Mouse (Mus musculus): ENCODE measurements around the gene Flrt2. TPM values are rescaled to one million over a fixed set of nuclear protein-coding genes. Genes with fewer than 3 reads are reported as not detected.

The Flrt2 gene
- polyA plus RNA-seq, 1 experiment = 0.20 TPM

DNA sequence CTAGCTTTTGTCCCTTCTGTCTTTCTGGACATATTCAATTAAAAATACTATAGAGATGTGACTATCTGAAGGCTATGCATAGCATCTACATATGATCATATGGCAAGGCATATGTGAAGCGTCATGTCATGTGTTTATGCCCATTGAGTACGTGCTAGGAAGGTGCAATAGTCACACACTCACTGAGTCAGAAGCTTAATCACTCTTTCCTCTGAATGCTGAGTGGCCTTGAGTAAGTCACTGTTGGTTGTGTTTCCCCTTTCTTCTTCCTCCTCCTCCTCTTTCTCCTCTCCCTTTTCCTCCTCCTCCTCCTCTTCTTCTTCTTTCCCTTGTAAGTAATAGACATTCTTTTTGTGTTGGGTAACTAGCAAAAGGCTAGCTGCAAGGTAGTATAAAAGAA is 56.7 kb downstream of the Flrt2 start:
- Histone ChIP-seq H3K4me1 (ENCODE audit: control insufficient read depth, insufficient read depth, insufficient read length, low read length) (no peaks in the 10 kb centered on the region), H3K4me3 (ENCODE audit: low read depth, low read length) (no peak overlapping the region), H3K27ac (ENCODE audit: insufficient read depth, low read depth, low read length) (no peak overlapping the region), H3K27me3 (ENCODE audit: control insufficient read depth, insufficient read depth, low read length) (no peaks in the 10 kb centered on the region), H3K36me3 (ENCODE audit: control insufficient read depth, insufficient read depth, low read length) (no peaks in the 10 kb centered on the region)
- 87% methylated on average over 2 of the region's 2 CpGs for WGBS
- TF ChIP-seq POLR2A (IDR thresholded peaks at IDR 0.05; ENCODE audit: low read depth, low read length) = no peak
- no peak for TF ChIP-seq CTCF (IDR thresholded peaks at IDR 0.05; ENCODE audit: extremely low read depth, insufficient read length, insufficient replicate concordance, low read depth, low read length)

DNA sequence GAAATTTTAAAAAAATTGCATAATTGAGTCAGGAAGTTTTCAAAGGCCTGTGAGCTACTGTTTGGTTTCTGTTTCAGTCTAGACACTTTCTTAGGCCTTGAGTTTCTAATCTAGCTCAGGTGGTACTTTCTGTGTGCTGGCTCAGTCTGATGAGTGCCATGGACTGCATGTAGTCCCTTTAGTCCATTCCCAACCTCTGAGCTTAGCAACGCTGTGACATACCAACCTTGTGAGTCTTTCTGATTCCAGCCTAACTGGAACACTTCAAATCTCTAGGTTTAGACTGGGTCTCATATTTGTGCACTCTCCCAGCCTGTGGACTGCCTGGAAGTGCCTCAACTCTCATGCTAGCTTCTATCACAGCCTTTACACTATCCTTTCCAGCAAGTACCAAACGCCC is 57.2 kb downstream of the Flrt2 start:
- TF ChIP-seq CTCF (IDR thresholded peaks at IDR 0.05; ENCODE audit: extremely low read depth, insufficient read length, insufficient replicate concordance, low read depth, low read length) = no peak
- no peak for TF ChIP-seq POLR2A (IDR thresholded peaks at IDR 0.05; ENCODE audit: low read depth, low read length)
- 78% methylated on average over 2 of the region's 2 CpGs for WGBS
- no peaks in the 10 kb centered on the region for H3K4me1 ChIP-seq (ENCODE audit: control insufficient read depth, insufficient read depth, insufficient read length, low read length)
- no peak overlapping the region for H3K27ac ChIP-seq (ENCODE audit: insufficient read depth, low read depth, low read length)
- H3K4me3 ChIP-seq (ENCODE audit: low read depth, low read length) = no peak overlapping the region
- H3K27me3 ChIP-seq (ENCODE audit: control insufficient read depth, insufficient read depth, low read length) = no peaks in the 10 kb centered on the region
- H3K36me3 ChIP-seq (ENCODE audit: control insufficient read depth, insufficient read depth, low read length) = no peaks in the 10 kb centered on the region

DNA sequence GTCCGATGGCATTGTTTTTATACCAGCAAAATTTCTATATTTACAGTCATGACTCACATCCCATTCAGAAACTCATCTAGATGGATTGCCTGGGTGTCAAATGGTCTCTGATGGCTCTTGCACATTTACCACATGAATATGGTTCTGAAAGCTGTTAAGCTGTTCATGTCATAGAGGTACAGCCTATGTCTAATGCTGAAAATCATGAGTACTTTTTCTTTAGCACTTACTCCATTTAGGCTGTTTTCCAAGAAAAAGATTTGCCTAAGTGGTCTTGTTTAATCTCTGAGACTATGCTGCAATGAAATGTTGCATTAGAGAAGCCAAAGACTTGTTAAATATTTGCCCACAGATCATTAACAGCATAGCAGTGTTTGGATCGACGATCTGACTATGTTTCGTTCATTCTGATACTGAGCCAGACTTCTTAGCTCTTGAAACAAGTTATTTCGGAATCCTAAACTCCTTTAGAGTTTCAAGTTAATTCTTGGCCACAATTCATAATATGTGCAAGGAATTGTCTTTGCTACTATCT is 67.3 kb downstream of the Flrt2 start:
- Histone ChIP-seq H3K4me3 (ENCODE audit: low read depth, low read length) (no peak overlapping the region), H3K27ac (ENCODE audit: insufficient read depth, low read depth, low read length) (no peak overlapping the region), H3K27me3 (ENCODE audit: control insufficient read depth, insufficient read depth, low read length) (no peaks in the 10 kb centered on the region), H3K36me3 (ENCODE audit: control insufficient read depth, insufficient read depth, low read length) (no peaks in the 10 kb centered on the region), H3K4me1 (ENCODE audit: control insufficient read depth, insufficient read depth, insufficient read length, low read length) (no peaks in the 10 kb centered on the region)
- 57% methylated on average over 5 of the region's 5 CpGs for WGBS
- TF ChIP-seq POLR2A (IDR thresholded peaks at IDR 0.05; ENCODE audit: low read depth, low read length) = no peak
- TF ChIP-seq CTCF (IDR thresholded peaks at IDR 0.05; ENCODE audit: extremely low read depth, insufficient read length, insufficient replicate concordance, low read depth, low read length) = no peak

DNA sequence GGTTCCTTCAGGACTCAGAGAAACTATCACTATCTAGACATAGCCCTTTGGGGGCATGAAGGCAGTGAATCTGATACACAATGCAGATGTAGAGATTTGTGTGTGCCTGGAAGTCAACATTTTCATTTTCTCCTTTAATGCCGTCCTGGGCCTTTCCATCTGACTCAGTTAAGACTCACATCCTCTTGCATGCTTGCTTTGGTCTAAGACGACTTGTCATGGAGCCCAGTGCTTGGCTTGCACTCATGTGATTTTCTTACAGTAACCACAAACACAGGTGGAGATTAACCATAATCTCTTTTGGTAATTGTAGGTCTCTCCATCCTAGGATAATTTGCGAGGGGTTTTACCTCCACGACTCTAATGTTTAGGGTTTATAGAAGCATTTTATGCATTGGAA is 73.2 kb downstream of the Flrt2 start:
- no peaks in the 10 kb centered on the region for H3K36me3 ChIP-seq (ENCODE audit: control insufficient read depth, insufficient read depth, low read length)
- no peak overlapping the region for H3K4me3 ChIP-seq (ENCODE audit: low read depth, low read length)
- no peak overlapping the region for H3K27ac ChIP-seq (ENCODE audit: insufficient read depth, low read depth, low read length)
- no peaks in the 10 kb centered on the region for H3K27me3 ChIP-seq (ENCODE audit: control insufficient read depth, insufficient read depth, low read length)
- 86% methylated on average over 4 of the region's 4 CpGs for WGBS
- H3K4me1 ChIP-seq (ENCODE audit: control insufficient read depth, insufficient read depth, insufficient read length, low read length) = no peaks in the 10 kb centered on the region
- no peak for TF ChIP-seq POLR2A (IDR thresholded peaks at IDR 0.05; ENCODE audit: low read depth, low read length)
- TF ChIP-seq CTCF (IDR thresholded peaks at IDR 0.05; ENCODE audit: extremely low read depth, insufficient read length, insufficient replicate concordance, low read depth, low read length) = no peak

DNA sequence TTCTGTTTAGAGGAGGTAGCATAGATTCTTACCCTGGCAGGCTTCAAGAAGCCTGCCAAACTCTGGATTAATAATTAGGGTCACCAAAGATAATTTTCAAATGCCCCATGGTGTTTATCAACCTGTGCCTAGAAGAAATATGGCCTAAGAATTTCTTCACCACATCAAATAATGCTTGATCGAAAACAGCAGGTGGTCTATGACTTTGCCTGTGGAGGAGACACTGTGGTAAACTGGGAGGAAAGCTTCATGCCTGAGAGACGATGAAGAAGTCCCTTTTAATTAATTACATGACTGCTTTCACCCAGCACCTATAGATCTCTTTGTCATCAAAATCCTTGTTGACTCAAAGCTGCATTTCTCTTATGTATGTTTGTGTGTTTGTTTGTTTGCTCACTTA is 77.0 kb downstream of the Flrt2 start:
- Histone ChIP-seq H3K4me3 (ENCODE audit: low read depth, low read length) (no peak overlapping the region), H3K27ac (ENCODE audit: insufficient read depth, low read depth, low read length) (no peak overlapping the region), H3K4me1 (ENCODE audit: control insufficient read depth, insufficient read depth, insufficient read length, low read length) (no peaks in the 10 kb centered on the region), H3K27me3 (ENCODE audit: control insufficient read depth, insufficient read depth, low read length) (no peaks in the 10 kb centered on the region), H3K36me3 (ENCODE audit: control insufficient read depth, insufficient read depth, low read length) (no peaks in the 10 kb centered on the region)
- WGBS = 85% methylated on average over 2 of the region's 2 CpGs
- TF ChIP-seq CTCF (IDR thresholded peaks at IDR 0.05; ENCODE audit: extremely low read depth, insufficient read length, insufficient replicate concordance, low read depth, low read length) (no peak), POLR2A (IDR thresholded peaks at IDR 0.05; ENCODE audit: low read depth, low read length) (no peak)

DNA sequence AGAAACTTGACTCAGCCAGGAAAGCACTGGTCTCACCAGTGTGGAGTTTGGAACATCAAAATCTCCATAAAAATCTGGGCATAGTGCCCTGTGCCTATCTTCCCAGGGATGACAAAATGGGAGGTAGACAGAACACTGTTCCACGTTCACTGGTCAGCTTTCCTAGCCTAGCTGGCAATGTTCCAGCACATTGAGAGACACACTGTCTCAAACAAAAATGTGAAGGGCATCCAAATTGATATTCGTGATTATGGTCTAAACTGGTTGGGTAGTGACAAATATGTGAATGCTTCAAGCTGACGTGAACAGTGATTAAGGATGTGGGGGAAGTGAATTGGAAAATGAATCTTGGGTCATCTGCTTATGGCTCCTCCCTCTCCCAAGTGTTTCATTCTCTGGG is 78.2 kb downstream of the Flrt2 start:
- no peak for TF ChIP-seq CTCF (IDR thresholded peaks at IDR 0.05; ENCODE audit: extremely low read depth, insufficient read length, insufficient replicate concordance, low read depth, low read length)
- no peak for TF ChIP-seq POLR2A (IDR thresholded peaks at IDR 0.05; ENCODE audit: low read depth, low read length)
- no peaks in the 10 kb centered on the region for H3K36me3 ChIP-seq (ENCODE audit: control insufficient read depth, insufficient read depth, low read length)
- 71% methylated on average over 3 of the region's 3 CpGs for WGBS
- no peaks in the 10 kb centered on the region for H3K27me3 ChIP-seq (ENCODE audit: control insufficient read depth, insufficient read depth, low read length)
- H3K4me3 ChIP-seq (ENCODE audit: low read depth, low read length) = no peak overlapping the region
- no peaks in the 10 kb centered on the region for H3K4me1 ChIP-seq (ENCODE audit: control insufficient read depth, insufficient read depth, insufficient read length, low read length)
- no peak overlapping the region for H3K27ac ChIP-seq (ENCODE audit: insufficient read depth, low read depth, low read length)

DNA sequence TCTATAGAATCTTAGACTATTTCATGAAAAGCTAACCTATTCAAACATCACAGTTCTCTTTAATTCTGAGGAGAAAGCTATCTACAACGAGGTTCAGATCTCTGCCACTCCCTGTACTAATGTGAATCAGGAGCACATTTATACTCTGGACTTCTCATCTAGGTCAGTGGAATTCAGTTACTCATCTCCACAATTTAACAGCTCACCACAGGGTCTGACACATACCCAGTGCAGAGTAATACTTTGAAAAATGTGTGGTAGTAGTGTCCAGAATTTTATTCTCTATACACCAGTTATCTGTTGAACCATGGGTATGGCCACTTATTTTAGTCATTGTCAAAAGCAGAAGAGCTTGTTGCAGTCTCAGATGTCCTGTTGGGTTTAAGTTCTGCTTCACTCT is 98.1 kb downstream of the Flrt2 start:
- no peaks in the 10 kb centered on the region for H3K27me3 ChIP-seq (ENCODE audit: control insufficient read depth, insufficient read depth, low read length)
- H3K4me1 ChIP-seq (ENCODE audit: control insufficient read depth, insufficient read depth, insufficient read length, low read length) = no peaks in the 10 kb centered on the region
- H3K4me3 ChIP-seq (ENCODE audit: low read depth, low read length) = no peak overlapping the region
- TF ChIP-seq CTCF (IDR thresholded peaks at IDR 0.05; ENCODE audit: extremely low read depth, insufficient read length, insufficient replicate concordance, low read depth, low read length) (no peak), POLR2A (IDR thresholded peaks at IDR 0.05; ENCODE audit: low read depth, low read length) (no peak)
- no peak overlapping the region for H3K27ac ChIP-seq (ENCODE audit: insufficient read depth, low read depth, low read length)
- no peaks in the 10 kb centered on the region for H3K36me3 ChIP-seq (ENCODE audit: control insufficient read depth, insufficient read depth, low read length)
- 58% methylated on average over 1 of the region's 1 CpGs for WGBS

DNA sequence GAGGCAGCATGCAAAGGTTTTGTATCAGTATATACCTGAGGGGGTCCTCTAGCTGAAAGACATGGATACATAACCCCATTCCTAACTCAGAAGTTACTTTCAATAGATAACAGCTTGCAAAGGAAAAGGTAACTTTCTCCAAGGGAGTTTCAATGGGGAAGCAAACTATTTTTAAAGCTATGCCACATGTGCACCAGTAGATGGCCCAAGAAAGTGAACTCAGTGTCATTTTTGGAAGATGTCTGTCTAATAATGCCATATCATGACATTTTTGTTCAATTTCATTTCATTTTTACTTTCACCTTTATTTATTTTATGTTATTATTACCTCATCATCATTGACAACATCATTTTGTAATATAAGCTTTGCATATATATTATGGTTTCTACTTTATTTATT is 124.6 kb downstream of the Flrt2 start:
- Histone ChIP-seq H3K27ac (ENCODE audit: insufficient read depth, low read depth, low read length) (no peak overlapping the region), H3K4me3 (ENCODE audit: low read depth, low read length) (no peak overlapping the region)
- TF ChIP-seq POLR2A (IDR thresholded peaks at IDR 0.05; ENCODE audit: low read depth, low read length) (no peak), CTCF (IDR thresholded peaks at IDR 0.05; ENCODE audit: extremely low read depth, insufficient read length, insufficient replicate concordance, low read depth, low read length) (no peak)

More for the DNA sequence above, 124.6 kb downstream of the Flrt2 start:
- H3K27me3 ChIP-seq (ENCODE audit: control insufficient read depth, insufficient read depth, low read length) = no peaks in the 10 kb centered on the region
- H3K4me1 ChIP-seq (ENCODE audit: control insufficient read depth, insufficient read depth, insufficient read length, low read length) = no peaks in the 10 kb centered on the region
- no peaks in the 10 kb centered on the region for H3K36me3 ChIP-seq (ENCODE audit: control insufficient read depth, insufficient read depth, low read length)

Data from small intestine, adult 2 months (tissue).